Mouse (Mus musculus) CH12.LX (cell line): ENCODE measurements around the gene Spata4.

Source experiments
- CTCF ChIP-seq, 2 experiments: IDR thresholded peaks in 1 of 2; conservative IDR thresholded peaks in 1 of 2; 2 replicates each; pipeline ENCODE4 v1.5.1; 2011 to 2012; ENCODE audit warnings: low read depth in 2 of 2, low read length in 2 of 2, improper control_type of control experiment in 1 of 2, inconsistent platforms in 1 of 2, mild to moderate bottlenecking in 1 of 2, moderate library complexity in 1 of 2
- E2F4 ChIP-seq: IDR thresholded peaks from 2 replicates; pipeline ENCODE4 v1.6.1; 2011; ENCODE audit warnings: low read depth, low read length, improper control_type of control experiment; ENCODE audit not compliant: insufficient replicate concordance
- GABPA ChIP-seq: IDR thresholded peaks from 2 replicates; pipeline ENCODE4 v1.6.1; 2012; ENCODE audit warnings: low read depth, low read length, improper control_type of control experiment, inconsistent platforms; ENCODE audit not compliant: insufficient replicate concordance
- HCFC1 ChIP-seq: IDR thresholded peaks from 2 replicates; pipeline ENCODE4 v1.6.1; 2012; ENCODE audit warnings: low read depth, mild to moderate bottlenecking, inconsistent platforms, low read length, improper control_type of control experiment
- POLR2A ChIP-seq: IDR thresholded peaks from 2 replicates; pipeline ENCODE4 v1.6.1; 2011; ENCODE audit warnings: low read depth, mild to moderate bottlenecking, improper control_type of control experiment, low read length
- POLR2AphosphoS2 ChIP-seq: IDR thresholded peaks from 2 replicates; pipeline ENCODE4 v1.6.1; 2011; ENCODE audit warnings: low read depth, low read length, improper control_type of control experiment
- SIN3A ChIP-seq: IDR thresholded peaks from 2 replicates; pipeline ENCODE4 v1.6.1; 2012; ENCODE audit warnings: low read length, improper control_type of control experiment, inconsistent platforms
- USF2 ChIP-seq: conservative IDR thresholded peaks from 2 replicates; pipeline ENCODE4 v1.6.1; 2011; ENCODE audit warnings: low read depth, low read length, improper control_type of control experiment
- ZC3H11A ChIP-seq: IDR thresholded peaks from 2 replicates; pipeline ENCODE4 v1.6.1; 2012; ENCODE audit warnings: low read depth, mild to moderate bottlenecking, inconsistent platforms, low read length, improper control_type of control experiment
- ZNF384 ChIP-seq: IDR thresholded peaks from 2 replicates; pipeline ENCODE4 v1.6.1; 2012; ENCODE audit warnings: low read depth, low read length, improper control_type of control experiment, inconsistent platforms

DNA sequence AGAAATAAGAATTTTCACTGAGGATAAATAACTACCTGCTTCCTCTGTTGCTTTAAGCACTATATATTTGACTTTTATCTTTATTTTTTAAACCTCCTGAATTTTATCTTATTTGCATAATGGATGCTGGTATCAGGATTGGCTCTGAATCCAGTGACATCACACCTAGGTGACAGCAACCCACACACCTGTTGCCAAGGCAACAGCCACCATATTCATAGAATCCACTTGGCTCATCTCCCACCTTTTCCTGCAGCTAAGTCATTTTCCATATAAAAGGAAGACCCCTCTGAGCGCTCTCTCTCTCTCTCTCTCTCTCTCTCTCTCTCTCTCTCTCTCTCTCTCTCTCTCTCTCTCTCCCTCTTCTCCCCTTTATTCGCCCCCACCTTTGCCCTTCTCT lies 3.6 kb upstream of the Spata4 start:
- TF ChIP-seq SIN3A (no peak), USF2 (no peak), GABPA (no peak), CTCF (conservative IDR thresholded peaks at IDR 0.05 in 1 of 2, IDR thresholded peaks at IDR 0.05 in 1 of 2; ENCODE audit: low read depth in 2 of 2, low read length in 2 of 2) (no peak), E2F4 (no peak), POLR2A (no peak), POLR2AphosphoS2 (no peak), HCFC1 (no peak), ZC3H11A (no peak), ZNF384 (no peak)
